Mouse (Mus musculus) lung, postnatal 0 days (tissue): Measurements from ENCODE around the gene March6. TPM values are rescaled to one million over a fixed set of nuclear protein-coding genes. Genes with fewer than 3 reads are reported as not detected.

ENCODE experiments used
- ATAC-seq: fragments of 200-750 bp; cut with Nextera tagmentation; 2 replicates; pipeline ENCODE4 v1.8.0; 2017; ENCODE audit warnings: moderate library complexity
- DNase-seq: peaks from one replicate; pipeline ENCODE4 v3.0.0-alpha.2; 2016; ENCODE audit warnings: low spot score
- H3K27ac ChIP-seq: fragments of 300-500 bp; sonication (generic); 2 replicates; pipeline ENCODE4 v1.5.1; 2014; ENCODE audit warnings: antibody characterized with exemption, mild to moderate bottlenecking, low read length, mixed read lengths
- H3K27me3 ChIP-seq: fragments of 300-500 bp; sonication (generic); replicated peaks from 2 replicates; pipeline ENCODE4 v1.6.1; 2014; ENCODE audit warnings: low read length, mixed read lengths; ENCODE audit not compliant: insufficient read depth
- H3K36me3 ChIP-seq: fragments of 300-500 bp; sonication (generic); 2 replicates; pipeline ENCODE4 v1.6.1; 2014; ENCODE audit warnings: low read length, mixed read lengths; ENCODE audit not compliant: insufficient read depth
- H3K4me1 ChIP-seq: fragments of 300-500 bp; sonication (generic); 2 replicates; pipeline ENCODE4 v1.6.1; 2014; ENCODE audit warnings: antibody characterized with exemption, low read depth, low read length, mixed read lengths; ENCODE audit not compliant: insufficient read depth
- H3K4me2 ChIP-seq: fragments of 300-500 bp; sonication (generic); replicated peaks from 2 replicates; pipeline ENCODE4 v1.6.1; 2014; ENCODE audit warnings: low read depth, mild to moderate bottlenecking, low read length, moderate library complexity, mixed read lengths
- H3K4me3 ChIP-seq: fragments of 300-500 bp; sonication (generic); 2 replicates; pipeline ENCODE4 v1.5.1; 2014; ENCODE audit warnings: low read depth, low read length
- H3K9ac ChIP-seq: fragments of 300-500 bp; sonication (generic); replicated peaks from 2 replicates; pipeline ENCODE4 v1.6.1; 2014; ENCODE audit warnings: low read depth, mild to moderate bottlenecking
- H3K9me3 ChIP-seq: fragments of 300-500 bp; sonication (generic); 2 replicates; pipeline ENCODE4 v1.6.1; 2016; ENCODE audit warnings: low read length, mixed read lengths
- CTCF ChIP-seq: IDR thresholded peaks from 2 replicates; pipeline ENCODE4 v1.5.1; 2016; ENCODE audit warnings: antibody characterized with exemption, mild to moderate bottlenecking
- EP300 ChIP-seq: IDR thresholded peaks from 2 replicates; pipeline ENCODE4 v1.6.1; 2016; ENCODE audit warnings: antibody characterized with exemption, mild to moderate bottlenecking, control low read depth
- WGBS: fragments of 180-500 bp; shearing (Covaris S2); extraction: QIAGEN DNeasy Blood & Tissue Kit; methylation state at CpG from one replicate; pipeline ENCODE4 v1.1.7; 2014; 5-methylcytosine and 5-hydroxymethylcytosine counted together
- polyA plus RNA-seq: library from polyadenylated mRNA; unstranded; fragments of >200 nt; fragmentation: Nextera tagmentation; extraction: Ambion mirVana; gene quantifications from 2 replicates; pipeline ENCODE4 v1.2.1, GENCODE M21; 2015

Gene March6
- polyA plus RNA-seq, 1 experiment from 2014 or later, result 18.3 TPM

DNA sequence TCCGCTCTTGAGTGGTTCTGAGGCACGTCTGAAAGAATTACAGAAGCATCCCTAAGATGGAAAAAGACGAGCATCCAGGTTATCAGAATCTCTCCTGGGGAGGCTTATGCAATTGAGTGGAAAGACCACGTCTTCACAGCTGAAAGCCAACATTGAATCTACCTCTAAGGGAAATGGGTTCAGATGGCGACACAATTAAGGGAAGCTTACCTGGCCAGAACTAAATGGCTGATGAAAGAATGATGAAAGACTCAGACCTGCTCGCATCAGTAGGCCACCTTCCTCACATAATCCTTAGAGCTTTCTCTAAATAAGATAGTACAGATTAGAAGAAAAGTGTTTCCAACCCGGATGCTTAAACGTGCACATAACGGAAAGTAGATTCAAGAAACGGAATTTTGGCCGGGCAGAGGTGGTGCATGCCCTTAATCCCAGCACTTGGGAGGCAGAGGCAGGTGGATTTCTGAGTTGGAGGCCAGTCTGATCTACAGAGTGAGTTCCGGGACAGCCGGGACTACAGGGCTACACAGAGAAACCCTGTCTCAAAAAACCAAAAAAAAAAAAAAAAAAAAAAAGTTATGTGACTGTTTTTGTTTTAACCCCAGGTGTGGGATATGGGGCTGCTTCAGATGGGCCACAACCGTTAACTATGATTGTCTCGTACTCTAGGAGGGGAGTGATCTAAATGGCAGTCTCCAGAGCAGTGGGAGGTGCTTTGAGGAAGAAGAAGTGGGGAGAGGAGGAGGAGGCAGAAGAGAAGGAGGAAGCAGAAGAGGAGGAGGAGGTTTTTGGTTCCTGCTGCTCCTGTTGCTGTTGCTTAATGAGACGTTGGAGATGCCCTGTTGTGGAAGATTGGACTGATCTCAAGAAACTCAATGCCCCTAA lies 835 bp upstream of the March6 start:
- no peaks in the 10 kb centered on the region for H3K9me3 ChIP-seq

GRCm38 (mm10) chr15:31529811-31530658 lies 818 bp downstream of the March6 start:
- TF ChIP-seq CTCF (peak; percentile 22), EP300 (no peak)
- H3K36me3 ChIP-seq, result no peaks in the 10 kb centered on the region
- H3K4me3 ChIP-seq, result peak overlapping the region; percentile 86
- peak overlapping the region; percentile 93 for H3K9ac ChIP-seq
- H3K9me3 ChIP-seq, result no peaks in the 10 kb centered on the region
- peak overlapping the region; percentile 62 for H3K4me2 ChIP-seq
- peak; percentile 59 for DNase-seq
- peaks cover 9% of the 10 kb centered on the region; the same call in 1 of the 2 replicates for H3K4me1 ChIP-seq
- H3K27me3 ChIP-seq, result no peaks in the 10 kb centered on the region
- 1% methylated on average over 37 of the region's 56 CpGs for WGBS
- peak; percentile 2; the same call in 1 of the 2 replicates for ATAC-seq
- H3K27ac ChIP-seq, result peak overlapping the region; percentile 99

More for the DNA sequence above, 835 bp upstream of the March6 start:
- no peak for TF ChIP-seq CTCF
- Histone ChIP-seq H3K4me3 (peak overlapping the region; percentile 86), H3K27ac (peak overlapping the region; percentile 99), H3K36me3 (no peaks in the 10 kb centered on the region), H3K9ac (peak overlapping the region; percentile 93), H3K4me1 (peaks cover 9% of the 10 kb centered on the region; the same call in 1 of the 2 replicates), H3K27me3 (no peaks in the 10 kb centered on the region), H3K4me2 (peak overlapping the region; percentile 62)
- 19% methylated on average over 16 of the region's 16 CpGs for WGBS
- ATAC-seq, result no peak
- peak; percentile 41 for DNase-seq

GRCm38 (mm10) chr15:31529103-31529502 lies 1.8 kb downstream of the March6 start:
- H3K9me3 ChIP-seq, result no peaks in the 10 kb centered on the region
- peaks cover 9% of the 10 kb centered on the region; the same call in 1 of the 2 replicates for H3K4me1 ChIP-seq
- H3K4me3 ChIP-seq, result peak overlapping the region; percentile 86
- WGBS, result 20% methylated on average over 6 of the region's 6 CpGs
- no peak for ATAC-seq
- no peaks in the 10 kb centered on the region for H3K27me3 ChIP-seq
- DNase-seq, result no peak
- H3K36me3 ChIP-seq, result no peaks in the 10 kb centered on the region
- H3K27ac ChIP-seq, result peak overlapping the region; percentile 99; the same call in 1 of the 2 replicates
- H3K4me2 ChIP-seq, result peak overlapping the region; percentile 62
- TF ChIP-seq EP300 (no peak), CTCF (no peak)
- H3K9ac ChIP-seq, result no peak overlapping the region

DNA sequence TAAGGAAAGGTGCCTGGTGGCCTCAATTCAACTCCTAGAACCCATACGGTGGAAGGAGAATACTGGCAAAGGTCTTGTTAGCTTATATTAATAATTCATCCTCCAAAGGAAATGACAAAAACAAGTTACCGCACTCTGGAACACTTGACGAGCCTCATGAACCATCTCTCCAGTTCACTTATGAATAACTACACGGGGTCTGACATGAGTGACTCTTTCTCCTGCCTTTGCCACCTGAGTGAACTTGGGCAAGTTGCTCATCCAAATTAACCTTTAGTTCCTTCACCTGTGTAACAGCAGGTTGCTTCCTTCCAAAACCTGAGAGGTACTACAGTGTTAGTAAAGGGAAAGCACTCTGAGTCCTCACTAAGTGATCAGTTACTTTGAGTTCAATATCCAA lies 2.4 kb downstream of the March6 start:
- TF ChIP-seq EP300 (no peak), CTCF (no peak)
- Histone ChIP-seq H3K27me3 (no peaks in the 10 kb centered on the region), H3K9me3 (no peaks in the 10 kb centered on the region), H3K4me3 (no peak overlapping the region), H3K9ac (no peak overlapping the region), H3K4me2 (no peak overlapping the region), H3K4me1 (peaks cover 9% of the 10 kb centered on the region; the same call in 1 of the 2 replicates), H3K27ac (no peak overlapping the region), H3K36me3 (no peaks in the 10 kb centered on the region)
- ATAC-seq, result no peak
- WGBS, result 73% methylated on average over 4 of the region's 4 CpGs
- DNase-seq, result no peak

DNA sequence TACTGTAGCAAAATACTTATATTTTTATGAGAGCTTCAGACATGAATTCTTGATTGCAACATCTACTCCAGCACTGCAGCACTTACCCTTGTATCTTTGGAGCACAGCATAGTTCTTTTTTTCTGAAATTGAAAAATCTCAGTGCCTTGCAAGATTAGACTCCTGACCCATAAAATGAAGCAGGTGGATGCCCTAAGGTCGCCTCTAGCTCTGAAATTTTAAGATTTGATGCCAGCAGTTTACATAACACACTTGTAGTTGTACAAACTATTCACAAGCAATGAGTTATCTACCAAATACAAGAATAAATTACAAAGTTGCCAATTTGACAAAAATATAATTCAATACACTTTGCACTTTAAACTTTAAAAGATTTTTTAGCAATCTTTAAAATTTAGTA lies 4.4 kb downstream of the March6 start:
- Histone ChIP-seq H3K27ac (no peak overlapping the region), H3K36me3 (no peaks in the 10 kb centered on the region), H3K4me1 (peaks cover 12% of the 10 kb centered on the region; the same call in 1 of the 2 replicates), H3K9me3 (no peaks in the 10 kb centered on the region), H3K27me3 (no peaks in the 10 kb centered on the region), H3K4me2 (no peak overlapping the region), H3K9ac (no peak overlapping the region), H3K4me3 (no peak overlapping the region)
- TF ChIP-seq EP300 (no peak), CTCF (no peak)
- ATAC-seq (no peak), DNase-seq (no peak)
- 82% methylated on average over 1 of the region's 1 CpGs for WGBS

- Histone ChIP-seq H3K4me1 (peaks cover 6% of the 10 kb centered on the region; the same call in 1 of the 2 replicates), H3K4me2 (no peak overlapping the region), H3K36me3 (no peaks in the 10 kb centered on the region), H3K9ac (no peak overlapping the region), H3K27ac (no peak overlapping the region), H3K27me3 (no peaks in the 10 kb centered on the region), H3K9me3 (no peaks in the 10 kb centered on the region), H3K4me3 (no peak overlapping the region)
- DNase-seq (no peak), ATAC-seq (no peak)
- TF ChIP-seq CTCF, result no peak
- no peak for TF ChIP-seq EP300
- WGBS, result 66% methylated on average over 5 of the region's 5 CpGs
Observed at GRCm38 (mm10) chr15:31519000-31519399, 11.9 kb downstream of the March6 start.
